Mouse (Mus musculus) CH12.LX (cell line): ENCODE measurements around the gene Saal1. TPM values are rescaled to one million over a fixed set of nuclear protein-coding genes. Genes with fewer than 3 reads are reported as not detected.

ENCODE experiments used
- DNase-seq: peaks from one replicate; pipeline ENCODE4 v3.0.0-alpha.2; 2013; ENCODE audit errors: extremely low read depth
- H3K27ac ChIP-seq: 2 replicates; pipeline ENCODE4 v1.5.1; 2012; ENCODE audit warnings: low read depth, mild to moderate bottlenecking, control low read depth, moderate library complexity; ENCODE audit not compliant: insufficient read depth
- H3K27me3 ChIP-seq: replicated peaks from 2 replicates; pipeline ENCODE3; 2012; ENCODE audit warnings: inconsistent platforms
- H3K36me3 ChIP-seq, 2 experiments: replicated peaks in 1 of 2; 2 replicates each; pipeline versions ENCODE3 to v1.6.1; 2012; ENCODE audit warnings: inconsistent platforms in 1 of 2, low read length in 1 of 2, mild to moderate bottlenecking in 1 of 2, mixed read lengths in 1 of 2, moderate library complexity in 1 of 2; ENCODE audit not compliant: control insufficient read depth in 1 of 2, insufficient read depth in 1 of 2
- H3K4me1 ChIP-seq, 2 experiments: 2 replicates each; pipeline ENCODE4 v1.6.1; 2012; ENCODE audit warnings: inconsistent platforms in 1 of 2, moderate library complexity in 1 of 2; ENCODE audit not compliant: insufficient read depth in 2 of 2, control insufficient read depth in 1 of 2
- H3K4me2 ChIP-seq: 2 replicates; pipeline ENCODE4 v1.6.1; 2012; ENCODE audit warnings: low read depth, mild to moderate bottlenecking, control low read depth; ENCODE audit not compliant: poor library complexity, insufficient read depth, severe bottlenecking
- H3K4me3 ChIP-seq, 3 experiments: fragments of 150-350 bp in 1 of 3; sonication (generic) in 1 of 3; replicated peaks in 1 of 3; 2 replicates each; pipeline versions ENCODE3 to v1.5.1; 2011 to 2012; ENCODE audit warnings: low read depth in 2 of 3, low read length in 2 of 3, mild to moderate bottlenecking in 2 of 3, moderate library complexity in 2 of 3, control low read depth in 1 of 3, improper control_type of control experiment in 1 of 3, inconsistent platforms in 1 of 3, mixed read lengths in 1 of 3; ENCODE audit not compliant: poor library complexity in 1 of 3
- H3K79me2 ChIP-seq: replicated peaks from 2 replicates; pipeline ENCODE4 v1.6.1; 2012; ENCODE audit warnings: mild to moderate bottlenecking, moderate library complexity; ENCODE audit not compliant: control insufficient read depth, poor library complexity, insufficient read depth, severe bottlenecking; ENCODE audit errors: extremely low read depth
- H3K9ac ChIP-seq: 2 replicates; pipeline ENCODE4 v1.6.1; 2012; ENCODE audit warnings: low read depth, mild to moderate bottlenecking, control low read depth, moderate library complexity; ENCODE audit not compliant: insufficient read depth
- H3K9me3 ChIP-seq: replicated peaks from 2 replicates; pipeline ENCODE3; 2012; ENCODE audit warnings: low read length, inconsistent platforms, mixed read lengths
- BHLHE40 ChIP-seq: IDR thresholded peaks from 2 replicates; pipeline ENCODE4 v1.6.1; 2011; ENCODE audit warnings: mild to moderate bottlenecking, low read depth, low read length, improper control_type of control experiment
- CHD2 ChIP-seq: IDR thresholded peaks from 2 replicates; pipeline ENCODE4 v1.6.1; 2011; ENCODE audit warnings: low read length, improper control_type of control experiment
- E2F4 ChIP-seq: IDR thresholded peaks from 2 replicates; pipeline ENCODE4 v1.6.1; 2011; ENCODE audit warnings: low read depth, low read length, improper control_type of control experiment; ENCODE audit not compliant: insufficient replicate concordance
- ELF1 ChIP-seq: IDR thresholded peaks from 2 replicates; pipeline ENCODE4 v1.6.1; 2014; ENCODE audit warnings: low read depth, mild to moderate bottlenecking, inconsistent platforms, low read length, improper control_type of control experiment
- ETS1 ChIP-seq: conservative IDR thresholded peaks from 2 replicates; pipeline ENCODE4 v1.6.1; 2012; ENCODE audit warnings: low read depth, mild to moderate bottlenecking, inconsistent platforms, low read length, improper control_type of control experiment, moderate library complexity
- GABPA ChIP-seq: IDR thresholded peaks from 2 replicates; pipeline ENCODE4 v1.6.1; 2012; ENCODE audit warnings: low read depth, low read length, improper control_type of control experiment, inconsistent platforms; ENCODE audit not compliant: insufficient replicate concordance
- HCFC1 ChIP-seq: IDR thresholded peaks from 2 replicates; pipeline ENCODE4 v1.6.1; 2012; ENCODE audit warnings: low read depth, mild to moderate bottlenecking, inconsistent platforms, low read length, improper control_type of control experiment
- JUN ChIP-seq: IDR thresholded peaks from 2 replicates; pipeline ENCODE4 v1.6.1; 2011; ENCODE audit warnings: low read depth, mild to moderate bottlenecking, low read length, improper control_type of control experiment, moderate library complexity; ENCODE audit not compliant: insufficient read depth
- KAT2A ChIP-seq: IDR thresholded peaks from 2 replicates; pipeline ENCODE4 v1.6.1; 2012; ENCODE audit warnings: low read length, improper control_type of control experiment, inconsistent platforms; ENCODE audit not compliant: insufficient replicate concordance
- MAFK ChIP-seq: IDR thresholded peaks from 2 replicates; pipeline ENCODE4 v1.6.1; 2011; ENCODE audit warnings: low read length, improper control_type of control experiment; ENCODE audit not compliant: insufficient replicate concordance
- MAZ ChIP-seq: IDR thresholded peaks from 2 replicates; pipeline ENCODE4 v1.6.1; 2012; ENCODE audit warnings: low read depth, mild to moderate bottlenecking, inconsistent platforms, low read length, improper control_type of control experiment, moderate library complexity
- MEF2A ChIP-seq: IDR thresholded peaks from 2 replicates; pipeline ENCODE4 v1.6.1; 2014; ENCODE audit warnings: low read depth, mild to moderate bottlenecking, inconsistent platforms, low read length, improper control_type of control experiment, borderline replicate concordance
- MYC ChIP-seq: IDR thresholded peaks from 2 replicates; pipeline ENCODE4 v1.6.1; 2011; ENCODE audit warnings: low read depth, mild to moderate bottlenecking, improper control_type of control experiment, low read length
- NRF1 ChIP-seq: IDR thresholded peaks from 2 replicates; pipeline ENCODE4 v1.6.1; 2014; ENCODE audit warnings: low read depth, mild to moderate bottlenecking, inconsistent platforms, low read length, improper control_type of control experiment, moderate library complexity
- PAX5 ChIP-seq: IDR thresholded peaks from 2 replicates; pipeline ENCODE4 v1.6.1; 2012; ENCODE audit warnings: low read length, inconsistent platforms, mixed read lengths
- POLR2A ChIP-seq: IDR thresholded peaks from 2 replicates; pipeline ENCODE4 v1.6.1; 2011; ENCODE audit warnings: low read depth, mild to moderate bottlenecking, improper control_type of control experiment, low read length
- RAD21 ChIP-seq: IDR thresholded peaks from 2 replicates; pipeline ENCODE4 v1.6.1; 2011; ENCODE audit warnings: low read depth, mild to moderate bottlenecking, low read length, improper control_type of control experiment, moderate library complexity
- USF1 ChIP-seq: IDR thresholded peaks from 2 replicates; pipeline ENCODE4 v1.6.1; 2014; ENCODE audit warnings: low read depth, mild to moderate bottlenecking, inconsistent platforms, low read length, improper control_type of control experiment
- ZC3H11A ChIP-seq: IDR thresholded peaks from 2 replicates; pipeline ENCODE4 v1.6.1; 2012; ENCODE audit warnings: low read depth, mild to moderate bottlenecking, inconsistent platforms, low read length, improper control_type of control experiment
- ZKSCAN1 ChIP-seq: IDR thresholded peaks from 2 replicates; pipeline ENCODE4 v1.6.1; 2012; ENCODE audit warnings: low read depth, inconsistent platforms, low read length, improper control_type of control experiment, borderline replicate concordance
- ZMIZ1 ChIP-seq: IDR thresholded peaks from 2 replicates; pipeline ENCODE4 v1.6.1; 2012; ENCODE audit warnings: low read depth, mild to moderate bottlenecking, inconsistent platforms, low read length, improper control_type of control experiment
- dilution Hi-C: fragments of 300-500 bp; cut with MboI; formaldehyde crosslinking; loops from 2 replicates; pipeline ENCODE4 v1.14.3; 2020; ENCODE audit warnings: low sequenced_read_pairs; ENCODE audit not compliant: extremely low pct_unique_long_range_greater_than_20kb, extremely low pct_ligation_motif_present
- in situ Hi-C: fragments of 300-500 bp; cut with MboI; formaldehyde crosslinking; loops from 3 replicates; pipeline ENCODE4 v1.14.3; 2019; ENCODE audit warnings: low sequenced_read_pairs, low pct_ligation_motif_present, low pct_unique_long_range_greater_than_20kb, mixed read lengths
- polyA plus RNA-seq: library from polyadenylated mRNA; unstranded; fragments of >175 nt; gene quantifications from 2 replicates; pipeline ENCODE4 v1.2.1, GENCODE M21; 2012; ENCODE audit warnings: low read depth; ENCODE audit not compliant: insufficient read length
- total RNA-seq, 2 experiments: library from RNA; depleted of rRNA; stranded (reverse); fragments of 300-350 nt in 1 of 2; fragments of >200 nt in 1 of 2; gene quantifications; 2 replicates each; pipeline ENCODE4 v1.2.3; 2012 to 2014

Saal1 gene
- total and polyA plus RNA-seq, 3 experiments: 15.2 to 24.5 (median 16.6) TPM

- in situ Hi-C loops: no loop called here
- no peaks in the 10 kb centered on the region for H3K36me3 ChIP-seq
- no peaks in the 10 kb centered on the region for H3K9me3 ChIP-seq
- H3K4me1 ChIP-seq: peaks cover 10 to 22% of the 10 kb centered on the region in 2 experiments; a peak in 3 of 4 replicates
- dilution Hi-C loops: no loop called here
- no peak for TF ChIP-seq MYC
- no peak for TF ChIP-seq ELF1
- TF ChIP-seq MAZ: no peak
- TF ChIP-seq CHD2: no peak
- TF ChIP-seq BHLHE40: no peak
- no peak for TF ChIP-seq GABPA
- TF ChIP-seq POLR2A: no peak
- TF ChIP-seq PAX5: no peak
- H3K27me3 ChIP-seq: no peaks in the 10 kb centered on the region
- DNase-seq: no peak
- H3K9ac ChIP-seq: no peak overlapping the region
- no peak overlapping the region for H3K4me3 ChIP-seq
- H3K27ac ChIP-seq: no peak overlapping the region
- no peak overlapping the region for H3K4me2 ChIP-seq
- H3K79me2 ChIP-seq: no peaks in the 10 kb centered on the region
Observed at GRCm38 (mm10) chr7:46719526-46719925, 9.0 kb upstream of the Saal1 start.

GRCm38 (mm10) chr7:46718591-46719270 is 8.3 kb upstream of the Saal1 start:
- H3K9ac ChIP-seq: no peak overlapping the region
- H3K27ac ChIP-seq: no peak overlapping the region
- H3K4me2 ChIP-seq: no peak overlapping the region
- no peaks in the 10 kb centered on the region for H3K36me3 ChIP-seq
- H3K27me3 ChIP-seq: no peaks in the 10 kb centered on the region
- H3K4me3 ChIP-seq: no peak overlapping the region
- no peaks in the 10 kb centered on the region for H3K79me2 ChIP-seq
- no peak for DNase-seq
- H3K4me1 ChIP-seq: peaks cover 5 to 18% of the 10 kb centered on the region in 2 experiments; a peak in 2 of 4 replicates
- TF ChIP-seq PAX5: no peak
- TF ChIP-seq ZMIZ1: no peak
- TF ChIP-seq E2F4: no peak
- TF ChIP-seq MAFK: no peak
- no peak for TF ChIP-seq NRF1
- TF ChIP-seq CHD2: no peak
- no peak for TF ChIP-seq ZC3H11A
- no peak for TF ChIP-seq BHLHE40
- TF ChIP-seq ETS1: no peak
- TF ChIP-seq HCFC1: no peak
- no peak for TF ChIP-seq JUN
- no peak for TF ChIP-seq USF1
- no peak for TF ChIP-seq ZKSCAN1
- no peak for TF ChIP-seq MEF2A
- no peak for TF ChIP-seq GABPA
- TF ChIP-seq KAT2A: no peak
- TF ChIP-seq RAD21: no peak
- dilution Hi-C loops (no loop called here), in situ Hi-C loops (no loop called here)
- no peaks in the 10 kb centered on the region for H3K9me3 ChIP-seq
